Mouse (Mus musculus) liver, embryonic 16.5 days (tissue): ENCODE measurements around the gene Nrxn3. TPM values are rescaled to one million over a fixed set of nuclear protein-coding genes. Genes with fewer than 3 reads are reported as not detected.

Source experiments
- ATAC-seq: fragments of 200-750 bp; cut with Nextera tagmentation; 2 replicates; pipeline ENCODE4 v1.8.0; 2017; ENCODE audit warnings: low read depth, mild to moderate bottlenecking, moderate number of reproducible peaks, moderate library complexity
- H3K27ac ChIP-seq: fragments of 300-500 bp; sonication (generic); 2 replicates; pipeline ENCODE4 v1.5.1; 2014; ENCODE audit warnings: mild to moderate bottlenecking, low read length
- H3K27me3 ChIP-seq: fragments of 300-500 bp; sonication (generic); 2 replicates; pipeline ENCODE4 v1.6.1; 2014; ENCODE audit warnings: low read depth, low read length, mixed read lengths; ENCODE audit not compliant: control insufficient read depth, insufficient read depth
- H3K36me3 ChIP-seq: fragments of 300-500 bp; sonication (generic); 2 replicates; pipeline ENCODE4 v1.6.1; 2014; ENCODE audit warnings: mild to moderate bottlenecking; ENCODE audit not compliant: control insufficient read depth, insufficient read depth
- H3K4me1 ChIP-seq: fragments of 300-500 bp; sonication (generic); 2 replicates; pipeline ENCODE4 v1.6.1; 2014; ENCODE audit warnings: low read depth, low read length, mixed read lengths; ENCODE audit not compliant: control insufficient read depth
- H3K4me2 ChIP-seq: fragments of 300-500 bp; sonication (generic); 2 replicates; pipeline ENCODE4 v1.6.1; 2014; ENCODE audit warnings: low read depth, low read length, mixed read lengths
- H3K4me3 ChIP-seq: fragments of 300-500 bp; sonication (generic); 2 replicates; pipeline ENCODE4 v1.5.1; 2014; ENCODE audit warnings: low read depth, mild to moderate bottlenecking, low read length
- H3K9ac ChIP-seq: fragments of 300-500 bp; sonication (generic); 2 replicates; pipeline ENCODE4 v1.6.1; 2014; ENCODE audit warnings: low read depth, low read length
- H3K9me3 ChIP-seq: fragments of 300-500 bp; sonication (generic); replicated peaks from 2 replicates; pipeline ENCODE4 v1.6.1; 2016; ENCODE audit warnings: low read length; ENCODE audit not compliant: control insufficient read depth
- WGBS: fragments of 180-500 bp; shearing (Covaris S2); extraction: QIAGEN DNeasy Blood & Tissue Kit; methylation state at CpG from one replicate; pipeline ENCODE4 v1.1.7; 2014; ENCODE audit not compliant: insufficient replicate concordance; 5-methylcytosine and 5-hydroxymethylcytosine counted together
- polyA plus RNA-seq: library from polyadenylated mRNA; unstranded; fragments of >200 nt; fragmentation: Nextera tagmentation; extraction: Ambion mirVana; gene quantifications from 2 replicates; pipeline ENCODE4 v1.2.1, GENCODE M21; 2015

Nrxn3 gene
- polyA plus RNA-seq, 1 experiment from 2014 or later: 0.25 TPM

- 74% methylated on average over 1 of the region's 1 CpGs for WGBS
- no peak overlapping the region for H3K27ac ChIP-seq
- no peaks in the 10 kb centered on the region for H3K4me1 ChIP-seq
- H3K36me3 ChIP-seq: no peaks in the 10 kb centered on the region
- H3K9me3 ChIP-seq: no peaks in the 10 kb centered on the region
- H3K27me3 ChIP-seq: no peaks in the 10 kb centered on the region
- no peak for ATAC-seq
- no peak overlapping the region for H3K9ac ChIP-seq
- no peak overlapping the region for H3K4me3 ChIP-seq
- no peak overlapping the region for H3K4me2 ChIP-seq
Observed at GRCm38 (mm10) chr12:89025180-89025579, 302.5 kb downstream of the Nrxn3 start.

DNA sequence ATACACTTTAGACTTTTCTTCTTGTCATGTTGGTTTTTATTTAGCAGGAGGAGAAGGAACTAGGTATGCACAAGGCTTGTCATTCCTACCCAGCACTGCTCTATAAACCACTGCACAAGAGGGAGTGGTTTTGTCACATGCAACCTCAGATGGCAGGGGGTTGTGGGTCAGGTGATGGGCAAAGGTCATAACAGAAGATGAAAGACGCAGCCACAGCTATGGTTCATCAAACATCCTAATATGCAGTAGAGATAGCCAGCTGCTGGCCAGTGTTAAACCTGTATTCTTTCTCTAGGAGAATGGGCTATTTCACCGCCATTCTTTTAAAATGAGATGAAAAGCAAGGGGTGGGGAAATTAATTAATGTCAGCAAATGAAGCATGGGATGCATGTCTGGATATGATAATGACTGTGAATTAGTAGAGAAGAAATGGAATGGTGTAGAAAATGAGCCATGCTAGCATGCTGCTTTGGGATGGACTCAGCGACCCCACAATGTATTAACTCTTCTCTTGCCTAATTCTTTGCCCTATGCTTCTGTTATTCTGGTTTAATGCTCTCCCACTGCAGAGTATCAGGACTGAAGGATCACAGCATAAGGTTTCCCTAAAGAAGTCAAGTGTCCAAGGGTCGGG lies 313.4 kb downstream of the Nrxn3 start:
- H3K36me3 ChIP-seq: no peaks in the 10 kb centered on the region
- no peak for ATAC-seq
- no peaks in the 10 kb centered on the region for H3K27me3 ChIP-seq
- no peak overlapping the region for H3K4me3 ChIP-seq
- no peaks in the 10 kb centered on the region for H3K9me3 ChIP-seq
- WGBS: 48% methylated on average over 4 of the region's 4 CpGs
- no peak overlapping the region for H3K9ac ChIP-seq
- no peaks in the 10 kb centered on the region for H3K4me1 ChIP-seq
- H3K4me2 ChIP-seq: no peak overlapping the region
- no peak overlapping the region for H3K27ac ChIP-seq

GRCm38 (mm10) chr12:89040151-89040550 lies 317.5 kb downstream of the Nrxn3 start:
- Histone ChIP-seq H3K4me2 (no peak overlapping the region), H3K27ac (no peak overlapping the region)
- no peak for ATAC-seq

GRCm38 (mm10) chr12:89041429-89042107 lies 318.9 kb downstream of the Nrxn3 start:
- Histone ChIP-seq H3K36me3 (no peaks in the 10 kb centered on the region), H3K4me2 (no peak overlapping the region), H3K27me3 (no peaks in the 10 kb centered on the region), H3K4me3 (no peak overlapping the region), H3K27ac (no peak overlapping the region), H3K9ac (no peak overlapping the region), H3K9me3 (no peaks in the 10 kb centered on the region), H3K4me1 (no peaks in the 10 kb centered on the region)
- ATAC-seq: no peak
- 42% methylated on average over 2 of the region's 2 CpGs for WGBS

More at GRCm38 (mm10) chr12:89040151-89040550, 317.5 kb downstream of the Nrxn3 start:
- H3K9me3 ChIP-seq: no peaks in the 10 kb centered on the region
- no peaks in the 10 kb centered on the region for H3K36me3 ChIP-seq
- H3K27me3 ChIP-seq: no peaks in the 10 kb centered on the region
- no peak overlapping the region for H3K9ac ChIP-seq
- H3K4me1 ChIP-seq: no peaks in the 10 kb centered on the region
- no peak overlapping the region for H3K4me3 ChIP-seq

- H3K4me1 ChIP-seq: no peaks in the 10 kb centered on the region
- H3K36me3 ChIP-seq: no peaks in the 10 kb centered on the region
- 40% methylated on average over 3 of the region's 3 CpGs for WGBS
- H3K27me3 ChIP-seq: no peaks in the 10 kb centered on the region
- no peaks in the 10 kb centered on the region for H3K9me3 ChIP-seq
- ATAC-seq: no peak
- H3K4me2 ChIP-seq: no peak overlapping the region
- no peak overlapping the region for H3K27ac ChIP-seq
- H3K4me3 ChIP-seq: no peak overlapping the region
- no peak overlapping the region for H3K9ac ChIP-seq
Observed at GRCm38 (mm10) chr12:89049279-89049678, 326.6 kb downstream of the Nrxn3 start.

- Histone ChIP-seq H3K4me1 (no peaks in the 10 kb centered on the region), H3K9ac (no peak overlapping the region), H3K4me3 (no peak overlapping the region), H3K27me3 (no peaks in the 10 kb centered on the region), H3K36me3 (no peaks in the 10 kb centered on the region), H3K9me3 (no peaks in the 10 kb centered on the region), H3K4me2 (no peak overlapping the region), H3K27ac (no peak overlapping the region)
- ATAC-seq: no peak
Observed at GRCm38 (mm10) chr12:89049686-89050085, 327.0 kb downstream of the Nrxn3 start.

DNA sequence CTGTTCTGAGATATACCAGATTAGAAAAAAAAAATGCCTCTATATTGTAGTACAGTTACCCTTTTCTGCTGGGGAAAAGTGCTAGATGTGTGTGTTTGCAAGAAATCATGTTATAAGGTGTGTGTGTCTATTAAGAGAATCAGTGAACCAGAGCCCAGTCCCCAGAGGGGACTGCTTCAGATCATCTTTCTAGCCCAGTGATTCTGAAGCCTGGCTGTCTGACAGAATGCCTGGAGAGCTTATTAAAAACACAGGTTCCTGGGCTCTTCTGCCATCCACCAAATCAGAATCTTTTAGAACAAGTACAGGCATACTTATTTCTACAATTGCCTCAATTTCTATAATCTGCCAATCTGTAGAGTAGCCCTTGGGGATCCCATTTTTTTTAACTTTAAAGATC lies 349.8 kb downstream of the Nrxn3 start:
- Histone ChIP-seq H3K27me3 (no peaks in the 10 kb centered on the region), H3K4me1 (no peaks in the 10 kb centered on the region), H3K9me3 (no peaks in the 10 kb centered on the region), H3K36me3 (no peaks in the 10 kb centered on the region), H3K27ac (no peak overlapping the region), H3K4me2 (no peak overlapping the region), H3K9ac (no peak overlapping the region), H3K4me3 (no peak overlapping the region)
- no peak for ATAC-seq

GRCm38 (mm10) chr12:89073167-89073743 lies 350.6 kb downstream of the Nrxn3 start:
- WGBS: 47% methylated on average over 5 of the region's 5 CpGs
- no peaks in the 10 kb centered on the region for H3K4me1 ChIP-seq
- no peaks in the 10 kb centered on the region for H3K36me3 ChIP-seq
- H3K27me3 ChIP-seq: no peaks in the 10 kb centered on the region
- no peaks in the 10 kb centered on the region for H3K9me3 ChIP-seq
- H3K27ac ChIP-seq: no peak overlapping the region
- H3K9ac ChIP-seq: no peak overlapping the region
- no peak overlapping the region for H3K4me3 ChIP-seq
- no peak for ATAC-seq
- H3K4me2 ChIP-seq: no peak overlapping the region

- 42% methylated on average over 10 of the region's 10 CpGs for WGBS
- Histone ChIP-seq H3K36me3 (no peaks in the 10 kb centered on the region), H3K27me3 (no peaks in the 10 kb centered on the region), H3K4me3 (no peak overlapping the region), H3K4me1 (no peaks in the 10 kb centered on the region), H3K9me3 (no peaks in the 10 kb centered on the region), H3K27ac (no peak overlapping the region), H3K4me2 (no peak overlapping the region), H3K9ac (no peak overlapping the region)
- ATAC-seq: no peak
Observed at GRCm38 (mm10) chr12:89074551-89075295, 352.0 kb downstream of the Nrxn3 start.
